Mouse (Mus musculus) gastrocnemius, adult 18-20 months (tissue): Measurements from ENCODE around the gene Fancc. TPM values are rescaled to one million over a fixed set of nuclear protein-coding genes. Genes with fewer than 3 reads are reported as not detected.

Experiments
- DNase-seq: peaks from one replicate; pipeline ENCODE4 v3.0.0; 2021; ENCODE audit warnings: low spot score
- total RNA-seq, 2 experiments: library from RNA; stranded (reverse); gene quantifications; 2 replicates each; pipeline ENCODE4 v1.2.3; 2021

Fancc gene
- total RNA-seq, 2 experiments from 2014 or later: 1.2 to 1.8 TPM

- DNase-seq: no peak
These were observed 74.0 kb downstream of the Fancc start for GRCm38 (mm10) chr13:63423060-63423459.

- no peak for DNase-seq
These were observed 75.9 kb downstream of the Fancc start for GRCm38 (mm10) chr13:63421225-63421624.

- no peak for DNase-seq
These were observed 78.9 kb downstream of the Fancc start for GRCm38 (mm10) chr13:63418148-63418547.

- DNase-seq: no peak
These were observed 80.3 kb downstream of the Fancc start for GRCm38 (mm10) chr13:63416824-63417223.

GRCm38 (mm10) chr13:63412662-63413061 lies 84.4 kb downstream of the Fancc start:
- DNase-seq: no peak

GRCm38 (mm10) chr13:63411310-63412022 lies 85.6 kb downstream of the Fancc start:
- no peak for DNase-seq

GRCm38 (mm10) chr13:63410578-63411298 lies 86.3 kb downstream of the Fancc start:
- DNase-seq: no peak

- DNase-seq: no peak
These were observed 91.9 kb downstream of the Fancc start for GRCm38 (mm10) chr13:63405151-63405550.

GRCm38 (mm10) chr13:63404657-63405056 lies 92.4 kb downstream of the Fancc start:
- DNase-seq: no peak

- no peak for DNase-seq
These were observed 94.3 kb downstream of the Fancc start for GRCm38 (mm10) chr13:63402823-63403222.

- DNase-seq: peak; percentile 55
These were observed 97.0 kb downstream of the Fancc start for GRCm38 (mm10) chr13:63400069-63400468.

- DNase-seq: peak; percentile 8
These were observed 99.7 kb downstream of the Fancc start for GRCm38 (mm10) chr13:63397420-63397819.

- no peak for DNase-seq
These were observed 102.6 kb downstream of the Fancc start for GRCm38 (mm10) chr13:63394304-63395063.

- no peak for DNase-seq
These were observed 111.8 kb downstream of the Fancc start for GRCm38 (mm10) chr13:63385234-63385633.

- no peak for DNase-seq
These were observed 112.3 kb downstream of the Fancc start for GRCm38 (mm10) chr13:63384775-63385174.

- DNase-seq: no peak
These were observed 114.9 kb downstream of the Fancc start for GRCm38 (mm10) chr13:63382206-63382605.

- no peak for DNase-seq
These were observed 123.5 kb downstream of the Fancc start for GRCm38 (mm10) chr13:63373460-63374166.

- no peak for DNase-seq
These were observed 135.3 kb downstream of the Fancc start for GRCm38 (mm10) chr13:63361755-63362154.

- no peak for DNase-seq
These were observed 136.8 kb downstream of the Fancc start for GRCm38 (mm10) chr13:63360111-63360885.

- no peak for DNase-seq
These were observed 137.7 kb downstream of the Fancc start for GRCm38 (mm10) chr13:63359393-63359792.

- DNase-seq: peak; percentile 71
These were observed 140.5 kb downstream of the Fancc start for GRCm38 (mm10) chr13:63356558-63356957.
